Mouse (Mus musculus) midbrain, embryonic 15.5 days (tissue): Measurements from ENCODE around the gene Lypd6b. TPM values are rescaled to one million over a fixed set of nuclear protein-coding genes. Genes with fewer than 3 reads are reported as not detected.
A peak's percentile ranks its signal among the peaks of the same experiment; 100 is the strongest.

Source experiments
- ATAC-seq: fragments of 200-750 bp; cut with Nextera tagmentation; replicated peaks from 2 replicates; pipeline ENCODE4 v1.8.0; 2017; ENCODE audit warnings: moderate TSS enrichment
- H3K27ac ChIP-seq: fragments of 300-500 bp; sonication (generic); 2 replicates; pipeline ENCODE4 v1.5.1; 2015; ENCODE audit warnings: mild to moderate bottlenecking, inconsistent platforms
- H3K27me3 ChIP-seq: fragments of 300-500 bp; sonication (generic); replicated peaks from 2 replicates; pipeline ENCODE4 v1.6.1; 2015; ENCODE audit warnings: inconsistent platforms
- H3K36me3 ChIP-seq: fragments of 300-500 bp; sonication (generic); replicated peaks from 2 replicates; pipeline ENCODE4 v1.6.1; 2015; ENCODE audit warnings: inconsistent platforms
- H3K4me1 ChIP-seq: fragments of 300-500 bp; sonication (generic); 2 replicates; pipeline ENCODE4 v1.6.1; 2015; ENCODE audit warnings: inconsistent platforms
- H3K4me2 ChIP-seq: fragments of 300-500 bp; sonication (generic); 2 replicates; pipeline ENCODE4 v1.6.1; 2015; ENCODE audit warnings: inconsistent platforms, mild to moderate bottlenecking, moderate library complexity
- H3K4me3 ChIP-seq: fragments of 300-500 bp; sonication (generic); 2 replicates; pipeline ENCODE4 v1.5.1; 2015; ENCODE audit warnings: mild to moderate bottlenecking, inconsistent platforms
- H3K9ac ChIP-seq: fragments of 300-500 bp; sonication (generic); 2 replicates; pipeline ENCODE4 v1.6.1; 2015; ENCODE audit warnings: mild to moderate bottlenecking, inconsistent platforms
- H3K9me3 ChIP-seq: fragments of 300-500 bp; sonication (generic); 2 replicates; pipeline ENCODE4 v1.6.1; 2016; ENCODE audit warnings: inconsistent platforms
- whole genome bisulfite sequencing: fragments of 180-500 bp; shearing (Covaris S2); methylation state at CpG from one replicate; pipeline ENCODE4 v1.1.7; 2015; ENCODE audit warnings: mixed read lengths; 5-methylcytosine and 5-hydroxymethylcytosine counted together
- polyA plus RNA-seq: library from polyadenylated mRNA; unstranded; fragments of >200 nt; fragmentation: Nextera tagmentation; extraction: Ambion mirVana; gene quantifications from 2 replicates; pipeline ENCODE4 v1.2.1, GENCODE M21; 2015

Lypd6b gene
- polyA plus RNA-seq, 1 experiment from 2014 or later = 13.7 TPM

DNA sequence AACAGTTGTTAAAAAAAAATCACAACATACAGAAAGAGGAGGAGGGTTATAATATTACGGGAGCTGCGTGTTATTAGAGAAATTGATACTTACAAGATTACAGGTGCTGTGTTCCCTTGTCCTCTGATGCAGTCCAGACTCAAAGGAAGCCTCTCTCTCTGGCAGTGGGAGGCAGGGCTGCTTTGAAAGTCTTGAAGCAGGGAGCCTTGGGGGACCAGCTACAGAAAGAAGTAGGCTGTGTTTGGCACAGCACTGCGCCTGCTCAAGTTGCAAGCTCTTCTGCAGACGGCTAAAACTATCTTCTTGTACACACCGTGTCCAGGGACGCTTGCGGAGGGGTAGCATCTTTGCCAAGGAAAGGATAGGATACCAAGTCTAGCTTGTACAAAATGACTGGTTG, 51.1 kb downstream of the Lypd6b start:
- H3K36me3 ChIP-seq = no peaks in the 10 kb centered on the region
- peaks cover 8% of the 10 kb centered on the region; the same call in 1 of the 2 replicates for H3K4me1 ChIP-seq
- no peak overlapping the region for H3K9ac ChIP-seq
- no peaks in the 10 kb centered on the region for H3K27me3 ChIP-seq
- H3K27ac ChIP-seq = no peak overlapping the region
- H3K4me2 ChIP-seq = no peak overlapping the region
- ATAC-seq = no peak
- WGBS = 78% methylated on average over 7 of the region's 7 CpGs
- H3K4me3 ChIP-seq = no peak overlapping the region
- no peaks in the 10 kb centered on the region for H3K9me3 ChIP-seq

DNA sequence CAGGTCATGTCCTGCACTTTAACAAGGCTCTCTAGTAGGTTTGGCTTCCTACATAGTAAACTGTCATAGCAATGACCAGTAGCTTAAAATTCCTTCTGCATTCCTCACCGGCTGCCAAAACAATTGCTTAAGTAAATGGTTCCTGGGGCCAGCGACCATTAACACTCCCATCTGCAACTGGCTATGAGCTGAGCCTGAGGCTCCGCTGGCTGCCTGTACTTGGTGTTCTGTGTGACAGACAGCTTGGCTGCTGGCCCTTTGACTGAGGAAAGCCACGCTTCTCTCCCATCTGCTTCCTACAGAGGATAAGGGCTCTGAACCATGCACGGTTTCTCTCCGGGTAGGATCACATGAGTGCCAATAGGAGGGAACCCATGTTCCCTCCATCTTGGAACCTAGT, 53.1 kb downstream of the Lypd6b start:
- no peak overlapping the region for H3K9ac ChIP-seq
- H3K27me3 ChIP-seq = no peaks in the 10 kb centered on the region
- H3K4me2 ChIP-seq = no peak overlapping the region
- no peaks in the 10 kb centered on the region for H3K36me3 ChIP-seq
- 54% methylated on average over 6 of the region's 6 CpGs for WGBS
- peaks cover 17% of the 10 kb centered on the region for H3K4me1 ChIP-seq
- no peak for ATAC-seq
- H3K9me3 ChIP-seq = no peaks in the 10 kb centered on the region
- no peak overlapping the region for H3K27ac ChIP-seq
- H3K4me3 ChIP-seq = no peak overlapping the region

DNA sequence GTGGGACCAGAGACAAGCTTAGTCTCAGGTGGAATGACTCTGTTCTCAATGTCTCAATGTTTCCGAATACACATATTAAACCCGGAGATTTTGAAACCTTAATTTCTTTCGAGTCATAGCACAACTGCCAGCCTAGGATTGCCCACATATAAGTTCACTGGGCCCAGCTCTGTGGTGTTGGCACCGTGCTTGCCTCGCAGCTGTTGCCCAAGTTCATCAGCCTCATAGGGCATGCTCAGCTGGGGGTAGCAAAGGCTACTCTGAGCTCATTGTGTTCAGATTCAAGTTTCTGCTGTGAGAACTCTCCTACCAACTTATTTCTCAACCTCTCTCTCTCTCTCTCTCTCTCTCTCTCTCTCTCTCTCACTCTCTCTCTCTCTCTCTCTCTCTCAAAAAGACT, 53.6 kb downstream of the Lypd6b start:
- Histone ChIP-seq H3K9me3 (no peaks in the 10 kb centered on the region), H3K27me3 (no peaks in the 10 kb centered on the region), H3K36me3 (no peaks in the 10 kb centered on the region), H3K9ac (no peak overlapping the region), H3K4me2 (no peak overlapping the region), H3K4me1 (peaks cover 19% of the 10 kb centered on the region), H3K27ac (no peak overlapping the region), H3K4me3 (no peak overlapping the region)
- WGBS = 84% methylated on average over 5 of the region's 5 CpGs
- no peak for ATAC-seq

DNA sequence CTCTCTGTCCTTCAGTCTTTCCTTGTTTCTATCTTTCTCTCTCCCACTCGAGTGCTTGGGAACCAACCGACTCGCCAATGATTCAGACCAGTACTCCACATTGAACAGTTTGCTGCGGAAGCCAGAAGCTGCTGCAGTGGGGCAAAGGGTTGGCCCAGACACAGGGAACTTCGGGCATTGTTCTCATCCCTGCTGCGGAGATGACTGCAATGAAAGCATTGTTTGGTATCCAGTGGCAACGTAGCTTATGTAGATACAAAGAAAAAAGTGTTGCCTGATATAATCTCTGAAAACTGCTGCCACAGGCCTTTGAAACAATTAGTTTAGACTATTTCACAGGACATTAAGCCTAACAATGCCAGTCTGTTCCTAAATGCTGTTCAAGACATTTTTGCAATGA, 57.6 kb downstream of the Lypd6b start:
- no peak overlapping the region for H3K27ac ChIP-seq
- H3K4me3 ChIP-seq = no peak overlapping the region
- H3K9me3 ChIP-seq = no peaks in the 10 kb centered on the region
- no peaks in the 10 kb centered on the region for H3K36me3 ChIP-seq
- H3K4me1 ChIP-seq = peaks cover 11% of the 10 kb centered on the region
- WGBS = 14% methylated on average over 7 of the region's 7 CpGs
- no peak overlapping the region for H3K4me2 ChIP-seq
- no peaks in the 10 kb centered on the region for H3K27me3 ChIP-seq
- no peak overlapping the region for H3K9ac ChIP-seq
- 0 out of 2 replicates have a peak, but pooled peaks have one; percentile 45 for ATAC-seq

DNA sequence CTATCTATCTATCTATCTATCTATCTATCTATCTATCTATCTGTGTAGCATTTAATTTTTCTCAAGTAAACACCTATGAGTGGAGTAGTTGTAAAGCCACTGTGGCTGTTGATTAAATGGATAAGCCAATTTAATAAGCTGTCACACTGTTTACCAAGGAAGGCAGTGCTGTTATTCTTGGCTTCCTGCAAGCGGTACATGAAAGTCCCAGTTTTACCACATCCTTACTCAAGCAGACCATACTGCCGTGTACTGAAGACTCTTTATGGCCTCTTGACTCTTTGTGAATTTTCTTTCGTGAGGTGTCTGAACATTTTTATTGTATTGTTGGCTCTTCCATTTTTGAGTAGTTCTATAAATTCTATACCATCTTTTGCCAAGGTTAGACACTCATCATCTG, 58.6 kb downstream of the Lypd6b start:
- Histone ChIP-seq H3K4me2 (no peak overlapping the region), H3K27me3 (no peaks in the 10 kb centered on the region), H3K9me3 (no peaks in the 10 kb centered on the region), H3K4me1 (peaks cover 11% of the 10 kb centered on the region), H3K27ac (no peak overlapping the region), H3K36me3 (no peaks in the 10 kb centered on the region), H3K9ac (no peak overlapping the region), H3K4me3 (no peak overlapping the region)
- no peak for ATAC-seq
- 87% methylated on average over 3 of the region's 3 CpGs for WGBS

DNA sequence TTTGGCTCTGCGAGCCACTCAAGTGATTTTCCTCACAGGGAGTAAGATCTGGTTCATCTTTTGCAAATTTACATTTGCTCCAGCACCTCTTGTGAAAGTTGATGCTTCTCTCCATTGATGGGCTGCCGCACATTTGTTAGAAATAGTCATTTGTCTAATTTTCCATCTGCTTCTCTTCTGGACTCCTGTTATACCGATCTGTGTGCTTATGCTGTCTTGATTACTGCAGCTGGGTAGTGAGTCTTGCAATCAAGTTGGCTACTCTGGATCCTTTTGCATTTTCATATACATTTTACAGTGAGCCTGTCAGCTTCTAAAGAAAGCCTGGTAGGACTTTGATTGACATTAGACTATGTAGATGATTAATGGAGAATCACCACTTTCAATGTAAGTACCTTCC, 59.4 kb downstream of the Lypd6b start:
- no peak for ATAC-seq
- H3K9ac ChIP-seq = no peak overlapping the region
- H3K36me3 ChIP-seq = no peaks in the 10 kb centered on the region
- no peaks in the 10 kb centered on the region for H3K27me3 ChIP-seq
- no peak overlapping the region for H3K27ac ChIP-seq
- no peak overlapping the region for H3K4me3 ChIP-seq
- H3K9me3 ChIP-seq = no peaks in the 10 kb centered on the region
- WGBS = 93% methylated on average over 3 of the region's 3 CpGs
- peaks cover 11% of the 10 kb centered on the region for H3K4me1 ChIP-seq
- no peak overlapping the region for H3K4me2 ChIP-seq

DNA sequence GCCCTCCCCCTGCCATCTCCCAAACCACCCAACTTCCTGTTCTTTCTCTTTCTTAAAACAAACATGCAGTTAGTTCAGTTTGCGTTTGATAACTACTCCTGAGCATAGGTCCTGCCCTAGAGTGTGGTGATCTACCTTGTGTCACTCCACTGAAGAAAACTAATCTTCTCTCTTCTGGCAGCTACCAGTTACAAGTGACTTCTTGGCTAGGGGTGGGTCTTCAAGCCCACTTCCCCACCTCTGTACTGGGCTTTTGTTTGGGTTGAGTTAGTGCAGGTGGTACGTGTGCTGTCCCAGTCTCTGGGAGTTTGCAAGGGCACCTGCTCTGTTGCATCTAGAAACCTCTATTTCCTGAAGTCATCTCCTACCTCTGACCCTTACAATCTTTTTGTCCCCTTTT, 60.3 kb downstream of the Lypd6b start:
- Histone ChIP-seq H3K4me3 (no peak overlapping the region), H3K36me3 (no peaks in the 10 kb centered on the region), H3K4me2 (no peak overlapping the region), H3K27me3 (no peaks in the 10 kb centered on the region), H3K27ac (no peak overlapping the region), H3K9ac (no peak overlapping the region), H3K9me3 (no peaks in the 10 kb centered on the region), H3K4me1 (peaks cover 11% of the 10 kb centered on the region)
- ATAC-seq = no peak
- WGBS = 78% methylated on average over 2 of the region's 2 CpGs

DNA sequence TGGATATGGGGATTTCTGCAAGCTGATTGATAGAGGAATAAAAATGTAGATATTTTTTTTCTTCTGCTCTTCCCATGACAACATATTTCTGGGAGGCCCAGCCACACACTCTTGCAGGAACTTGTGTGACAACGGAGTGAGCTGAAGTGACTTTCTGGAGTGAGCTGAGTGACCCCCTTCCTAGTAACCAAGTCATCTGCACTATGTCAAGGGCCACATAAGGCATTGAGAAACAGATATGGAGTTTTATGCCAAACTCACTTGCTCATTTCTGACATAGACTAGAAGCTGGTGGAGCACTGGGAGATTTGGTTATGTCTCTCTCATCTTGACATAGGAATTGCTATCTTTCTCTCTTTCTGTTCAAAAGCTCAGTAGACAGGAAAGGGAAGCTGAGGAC, 62.3 kb downstream of the Lypd6b start:
- Histone ChIP-seq H3K9ac (no peak overlapping the region), H3K36me3 (no peaks in the 10 kb centered on the region), H3K9me3 (no peaks in the 10 kb centered on the region), H3K4me1 (peaks cover 9% of the 10 kb centered on the region), H3K4me2 (no peak overlapping the region), H3K27me3 (no peaks in the 10 kb centered on the region), H3K27ac (no peak overlapping the region), H3K4me3 (no peak overlapping the region)
- WGBS = 94% methylated on average over 1 of the region's 1 CpGs
- no peak for ATAC-seq

DNA sequence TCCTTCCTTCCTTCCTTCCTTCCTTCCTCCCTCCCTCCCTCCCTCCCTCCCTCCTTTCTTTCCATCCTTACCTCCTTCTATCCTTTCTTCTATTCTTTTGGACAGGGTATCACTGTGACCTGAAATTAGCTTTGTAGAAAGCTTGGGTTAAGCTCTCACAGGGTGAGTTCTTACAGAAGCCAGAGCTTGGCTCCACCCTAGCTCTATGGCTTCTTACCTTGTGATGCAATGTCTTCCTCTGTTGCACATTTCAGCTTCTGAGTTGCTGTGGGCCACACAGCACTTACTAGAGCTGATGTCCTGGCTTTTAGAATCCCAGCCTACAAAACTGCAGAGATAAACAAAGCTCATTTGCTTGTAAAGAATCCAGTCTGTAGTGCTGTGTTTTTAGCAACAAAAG, 64.5 kb downstream of the Lypd6b start:
- no peak for ATAC-seq
- no peaks in the 10 kb centered on the region for H3K27me3 ChIP-seq
- no peak overlapping the region for H3K9ac ChIP-seq

DNA sequence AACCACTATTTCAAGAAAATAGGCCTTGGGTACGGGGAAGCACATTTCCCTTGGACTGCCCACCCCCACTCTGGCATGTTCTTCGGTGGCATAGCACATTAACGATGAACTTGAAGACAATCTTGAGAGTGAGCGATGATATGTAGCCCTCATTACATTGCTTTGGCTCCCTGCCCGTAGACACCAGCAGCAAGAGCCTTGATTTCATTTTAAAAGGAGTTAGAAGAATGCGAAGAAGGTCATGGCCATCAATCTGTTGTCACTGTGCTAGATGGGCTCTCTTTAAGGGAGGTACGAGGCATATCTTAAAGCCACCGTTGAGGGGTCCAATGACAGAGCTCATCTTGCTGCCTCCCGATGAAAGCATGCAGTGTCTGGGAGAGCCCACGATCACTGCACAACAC, 68.7 kb downstream of the Lypd6b start:
- Histone ChIP-seq H3K9me3 (no peaks in the 10 kb centered on the region), H3K9ac (no peak overlapping the region), H3K36me3 (no peaks in the 10 kb centered on the region), H3K27ac (no peak overlapping the region), H3K4me3 (no peak overlapping the region), H3K4me2 (no peak overlapping the region), H3K27me3 (no peaks in the 10 kb centered on the region), H3K4me1 (no peaks in the 10 kb centered on the region)
- no peak for ATAC-seq
- WGBS = 73% methylated on average over 10 of the region's 10 CpGs

More for the DNA sequence above, 64.5 kb downstream of the Lypd6b start:
- H3K27ac ChIP-seq = no peak overlapping the region
- no peak overlapping the region for H3K4me3 ChIP-seq
- H3K36me3 ChIP-seq = no peaks in the 10 kb centered on the region
- H3K9me3 ChIP-seq = no peaks in the 10 kb centered on the region
- H3K4me1 ChIP-seq = no peaks in the 10 kb centered on the region
- H3K4me2 ChIP-seq = no peak overlapping the region

DNA sequence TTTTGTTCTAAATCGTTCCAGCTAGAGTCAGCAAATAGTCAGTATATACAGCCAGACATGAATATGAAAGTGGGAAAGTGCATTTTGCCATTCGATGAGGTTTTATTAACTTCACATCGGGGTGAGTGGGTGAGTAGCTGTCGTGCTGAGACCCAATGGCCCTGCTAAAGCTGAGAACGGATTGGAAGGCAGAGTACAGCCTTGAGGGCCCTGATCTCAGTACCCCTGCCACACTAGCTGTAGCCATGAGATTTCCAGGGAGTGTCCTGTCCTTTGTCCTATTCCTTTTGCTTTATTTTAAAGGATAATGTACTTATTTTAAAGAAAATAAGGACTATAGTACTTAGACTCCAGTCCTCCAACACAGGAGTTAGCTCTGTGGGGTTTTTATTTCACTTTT, 69.1 kb downstream of the Lypd6b start:
- no peaks in the 10 kb centered on the region for H3K9me3 ChIP-seq

DNA sequence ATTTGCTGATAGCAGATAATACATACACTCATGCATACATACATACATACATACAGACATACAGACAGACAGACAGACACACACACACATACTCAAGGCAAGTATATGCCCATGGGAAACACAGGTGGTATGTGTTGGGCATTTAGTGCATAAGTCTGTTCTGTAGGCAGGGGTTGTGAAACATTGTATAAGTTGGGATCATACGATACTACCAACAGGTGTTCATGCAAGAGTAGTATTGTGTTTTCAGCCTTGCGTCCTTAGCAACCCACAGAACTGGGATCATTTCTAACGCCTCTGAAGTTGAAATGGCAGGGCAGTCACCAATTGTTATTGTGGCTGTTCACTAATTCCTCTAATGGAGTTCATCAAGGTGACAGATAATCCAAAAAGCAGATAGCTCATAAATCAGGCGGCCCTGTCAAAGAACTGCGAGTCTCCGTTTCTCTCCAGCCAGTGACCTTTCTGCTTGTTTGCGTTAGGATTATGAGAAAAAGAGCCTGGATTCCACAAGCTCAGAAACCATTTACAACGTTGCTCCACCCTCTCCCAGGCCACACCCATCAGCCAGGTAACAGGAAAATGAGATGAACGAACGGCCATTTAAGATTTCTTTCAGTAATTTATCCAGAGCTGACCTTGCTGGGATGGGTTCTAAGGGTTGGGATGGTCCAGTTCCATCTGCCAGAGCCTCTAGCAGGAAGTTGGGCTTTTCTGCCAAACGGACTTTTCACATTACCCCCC, 72.9 kb downstream of the Lypd6b start:
- no peak for ATAC-seq
- H3K27ac ChIP-seq = no peak overlapping the region
- no peak overlapping the region for H3K4me3 ChIP-seq
- no peak overlapping the region for H3K4me2 ChIP-seq
- no peaks in the 10 kb centered on the region for H3K36me3 ChIP-seq
- no peaks in the 10 kb centered on the region for H3K4me1 ChIP-seq
- no peak overlapping the region for H3K9ac ChIP-seq
- no peaks in the 10 kb centered on the region for H3K27me3 ChIP-seq
- 62% methylated on average over 11 of the region's 11 CpGs for WGBS
- H3K9me3 ChIP-seq = no peaks in the 10 kb centered on the region

More for the DNA sequence above, 69.1 kb downstream of the Lypd6b start:
- no peaks in the 10 kb centered on the region for H3K36me3 ChIP-seq
- no peaks in the 10 kb centered on the region for H3K27me3 ChIP-seq
- no peak overlapping the region for H3K27ac ChIP-seq
- H3K4me1 ChIP-seq = no peaks in the 10 kb centered on the region
- ATAC-seq = no peak
- WGBS = 74% methylated on average over 5 of the region's 5 CpGs
- no peak overlapping the region for H3K4me2 ChIP-seq
- H3K4me3 ChIP-seq = no peak overlapping the region
- H3K9ac ChIP-seq = no peak overlapping the region

DNA sequence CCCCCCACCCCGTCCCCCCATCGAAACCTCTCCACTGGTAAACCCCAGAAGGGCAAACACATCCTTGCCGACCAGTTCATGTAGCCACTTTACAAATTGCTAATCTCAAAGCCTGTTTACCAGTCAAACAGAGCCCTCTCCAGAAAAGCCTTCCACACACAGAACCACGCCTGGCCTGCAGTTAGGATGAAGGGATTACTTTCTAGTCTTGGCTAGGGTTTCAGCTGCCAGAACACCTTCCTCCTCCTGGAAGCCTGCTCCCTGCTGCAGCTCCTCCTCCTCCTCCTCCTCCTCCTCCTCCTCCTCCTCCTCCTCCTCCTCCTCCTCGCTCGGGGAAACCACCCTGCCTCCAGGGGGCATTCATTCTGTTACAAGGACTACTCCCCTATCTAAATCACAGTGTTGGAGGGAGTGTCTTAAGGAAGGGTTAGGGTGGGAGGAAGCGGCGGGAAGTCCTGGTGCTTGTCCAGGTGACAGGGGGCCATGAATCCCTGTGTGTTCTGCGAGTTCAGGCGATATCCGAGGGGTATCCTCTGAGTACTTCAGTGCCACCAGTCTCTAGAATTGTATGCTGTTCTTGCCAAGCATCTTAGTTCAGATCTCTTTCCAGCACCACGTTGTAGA, 73.6 kb downstream of the Lypd6b start:
- no peak overlapping the region for H3K27ac ChIP-seq
- no peak overlapping the region for H3K4me3 ChIP-seq
- H3K9me3 ChIP-seq = no peaks in the 10 kb centered on the region
- H3K4me2 ChIP-seq = no peak overlapping the region
- no peaks in the 10 kb centered on the region for H3K36me3 ChIP-seq
- no peak for ATAC-seq
- H3K4me1 ChIP-seq = no peaks in the 10 kb centered on the region
- no peak overlapping the region for H3K9ac ChIP-seq
- H3K27me3 ChIP-seq = no peaks in the 10 kb centered on the region
- WGBS = 38% methylated on average over 10 of the region's 12 CpGs
